Mouse (Mus musculus): ENCODE results near the gene Bcar1. TPM values are rescaled to one million over a fixed set of nuclear protein-coding genes. Genes with fewer than 3 reads are reported as not detected.
A peak's percentile ranks its signal among the peaks of the same experiment; 100 is the strongest.

Gene Bcar1
- polyA plus RNA-seq, 1 experiment from 2014 or later = 50.2 TPM

GRCm38 (mm10) chr8:111758817-111759216 is 15.2 kb upstream of the Bcar1 start:
- Histone ChIP-seq H3K27me3 (replicated peaks; ENCODE audit: control insufficient read depth, insufficient read depth, low read length) (no peaks in the 10 kb centered on the region), H3K4me1 (replicated peaks; ENCODE audit: control insufficient read depth, insufficient read depth, low read length) (no peaks in the 10 kb centered on the region), H3K9ac (ENCODE audit: low read length) (no peak overlapping the region), H3K4me2 (ENCODE audit: low read length) (no peak overlapping the region), H3K9me3 (ENCODE audit: control insufficient read depth, low read length) (no peaks in the 10 kb centered on the region), H3K36me3 (ENCODE audit: control insufficient read depth, insufficient read depth, low read length) (no peaks in the 10 kb centered on the region), H3K4me3 (ENCODE audit: low read depth, low read length) (no peak overlapping the region), H3K27ac (ENCODE audit: low read depth) (no peak overlapping the region)
- no peak for DNase-seq (ENCODE audit: low spot score)
- no peak for ATAC-seq (replicated peaks; ENCODE audit: low FRiP score, low TSS enrichment, low read depth)
- WGBS = 89% methylated on average over 5 of the region's 5 CpGs

GRCm38 (mm10) chr8:111757599-111757998 is 14.0 kb upstream of the Bcar1 start:
- WGBS = 91% methylated on average over 9 of the region's 9 CpGs
- DNase-seq (ENCODE audit: low spot score) (no peak), ATAC-seq (replicated peaks; ENCODE audit: low FRiP score, low TSS enrichment, low read depth) (no peak)
- H3K9ac ChIP-seq (ENCODE audit: low read length) = no peak overlapping the region
- no peak overlapping the region for H3K4me3 ChIP-seq (ENCODE audit: low read depth, low read length)
- no peak overlapping the region for H3K4me2 ChIP-seq (ENCODE audit: low read length)
- H3K36me3 ChIP-seq (ENCODE audit: control insufficient read depth, insufficient read depth, low read length) = no peaks in the 10 kb centered on the region
- no peak overlapping the region for H3K27ac ChIP-seq (ENCODE audit: low read depth)
- no peaks in the 10 kb centered on the region for H3K9me3 ChIP-seq (ENCODE audit: control insufficient read depth, low read length)
- no peaks in the 10 kb centered on the region for H3K4me1 ChIP-seq (replicated peaks; ENCODE audit: control insufficient read depth, insufficient read depth, low read length)
- no peaks in the 10 kb centered on the region for H3K27me3 ChIP-seq (replicated peaks; ENCODE audit: control insufficient read depth, insufficient read depth, low read length)

GRCm38 (mm10) chr8:111754736-111755135 is 11.1 kb upstream of the Bcar1 start:
- Histone ChIP-seq H3K36me3 (ENCODE audit: control insufficient read depth, insufficient read depth, low read length) (no peaks in the 10 kb centered on the region), H3K4me2 (ENCODE audit: low read length) (no peak overlapping the region), H3K4me1 (replicated peaks; ENCODE audit: control insufficient read depth, insufficient read depth, low read length) (no peaks in the 10 kb centered on the region), H3K4me3 (ENCODE audit: low read depth, low read length) (no peak overlapping the region), H3K9me3 (ENCODE audit: control insufficient read depth, low read length) (no peaks in the 10 kb centered on the region), H3K27ac (ENCODE audit: low read depth) (no peak overlapping the region), H3K27me3 (replicated peaks; ENCODE audit: control insufficient read depth, insufficient read depth, low read length) (no peaks in the 10 kb centered on the region), H3K9ac (ENCODE audit: low read length) (no peak overlapping the region)
- no peak for DNase-seq (ENCODE audit: low spot score)
- WGBS = 81% methylated on average over 6 of the region's 6 CpGs
- ATAC-seq (replicated peaks; ENCODE audit: low FRiP score, low TSS enrichment, low read depth) = no peak

- Histone ChIP-seq H3K27ac (ENCODE audit: low read depth) (no peak overlapping the region), H3K4me3 (ENCODE audit: low read depth, low read length) (no peak overlapping the region), H3K27me3 (replicated peaks; ENCODE audit: control insufficient read depth, insufficient read depth, low read length) (no peaks in the 10 kb centered on the region), H3K4me1 (replicated peaks; ENCODE audit: control insufficient read depth, insufficient read depth, low read length) (no peaks in the 10 kb centered on the region), H3K4me2 (ENCODE audit: low read length) (no peak overlapping the region), H3K9me3 (ENCODE audit: control insufficient read depth, low read length) (no peaks in the 10 kb centered on the region), H3K36me3 (ENCODE audit: control insufficient read depth, insufficient read depth, low read length) (no peaks in the 10 kb centered on the region), H3K9ac (ENCODE audit: low read length) (no peak overlapping the region)
- ATAC-seq (replicated peaks; ENCODE audit: low FRiP score, low TSS enrichment, low read depth) = no peak
- WGBS = 33% methylated on average over 2 of the region's 2 CpGs
- no peak for DNase-seq (ENCODE audit: low spot score)
Observed at GRCm38 (mm10) chr8:111754088-111754487, 10.5 kb upstream of the Bcar1 start.

GRCm38 (mm10) chr8:111748766-111749165 is 5.2 kb upstream of the Bcar1 start:
- Histone ChIP-seq H3K4me1 (replicated peaks; ENCODE audit: control insufficient read depth, insufficient read depth, low read length) (peaks cover 28% of the 10 kb centered on the region), H3K4me3 (ENCODE audit: low read depth, low read length) (no peak overlapping the region), H3K9ac (ENCODE audit: low read length) (no peak overlapping the region), H3K27me3 (replicated peaks; ENCODE audit: control insufficient read depth, insufficient read depth, low read length) (no peaks in the 10 kb centered on the region), H3K9me3 (ENCODE audit: control insufficient read depth, low read length) (no peaks in the 10 kb centered on the region), H3K36me3 (ENCODE audit: control insufficient read depth, insufficient read depth, low read length) (no peaks in the 10 kb centered on the region), H3K27ac (ENCODE audit: low read depth) (no peak overlapping the region), H3K4me2 (ENCODE audit: low read length) (no peak overlapping the region)
- DNase-seq (ENCODE audit: low spot score) (no peak), ATAC-seq (replicated peaks; ENCODE audit: low FRiP score, low TSS enrichment, low read depth) (no peak)
- 57% methylated on average over 6 of the region's 6 CpGs for WGBS

GRCm38 (mm10) chr8:111747866-111748649 is 4.4 kb upstream of the Bcar1 start:
- H3K27ac ChIP-seq (ENCODE audit: low read depth) = no peak overlapping the region
- no peaks in the 10 kb centered on the region for H3K36me3 ChIP-seq (ENCODE audit: control insufficient read depth, insufficient read depth, low read length)
- H3K9ac ChIP-seq (ENCODE audit: low read length) = no peak overlapping the region
- no peak for ATAC-seq (replicated peaks; ENCODE audit: low FRiP score, low TSS enrichment, low read depth)
- H3K27me3 ChIP-seq (replicated peaks; ENCODE audit: control insufficient read depth, insufficient read depth, low read length) = no peaks in the 10 kb centered on the region
- no peak overlapping the region for H3K4me3 ChIP-seq (ENCODE audit: low read depth, low read length)
- no peaks in the 10 kb centered on the region for H3K9me3 ChIP-seq (ENCODE audit: control insufficient read depth, low read length)
- no peak for DNase-seq (ENCODE audit: low spot score)
- H3K4me2 ChIP-seq (ENCODE audit: low read length) = no peak overlapping the region
- H3K4me1 ChIP-seq (replicated peaks; ENCODE audit: control insufficient read depth, insufficient read depth, low read length) = peaks cover 28% of the 10 kb centered on the region
- WGBS = 83% methylated on average over 8 of the region's 8 CpGs

GRCm38 (mm10) chr8:111746582-111747465 is 3.2 kb upstream of the Bcar1 start:
- Histone ChIP-seq H3K4me3 (ENCODE audit: low read depth, low read length) (no peak overlapping the region), H3K9ac (ENCODE audit: low read length) (no peak overlapping the region), H3K4me2 (ENCODE audit: low read length) (no peak overlapping the region), H3K36me3 (ENCODE audit: control insufficient read depth, insufficient read depth, low read length) (no peaks in the 10 kb centered on the region), H3K4me1 (replicated peaks; ENCODE audit: control insufficient read depth, insufficient read depth, low read length) (peaks cover 39% of the 10 kb centered on the region), H3K27ac (ENCODE audit: low read depth) (peak overlapping the region; percentile 90), H3K9me3 (ENCODE audit: control insufficient read depth, low read length) (no peaks in the 10 kb centered on the region), H3K27me3 (replicated peaks; ENCODE audit: control insufficient read depth, insufficient read depth, low read length) (no peaks in the 10 kb centered on the region)
- no peak for DNase-seq (ENCODE audit: low spot score)
- WGBS = 70% methylated on average over 13 of the region's 13 CpGs
- no peak for ATAC-seq (replicated peaks; ENCODE audit: low FRiP score, low TSS enrichment, low read depth)

GRCm38 (mm10) chr8:111745591-111746418 is 2.2 kb upstream of the Bcar1 start:
- Histone ChIP-seq H3K27me3 (replicated peaks; ENCODE audit: control insufficient read depth, insufficient read depth, low read length) (no peaks in the 10 kb centered on the region), H3K4me3 (ENCODE audit: low read depth, low read length) (peak overlapping the region; percentile 16), H3K9me3 (ENCODE audit: control insufficient read depth, low read length) (no peaks in the 10 kb centered on the region), H3K4me2 (ENCODE audit: low read length) (peak overlapping the region; percentile 51), H3K36me3 (ENCODE audit: control insufficient read depth, insufficient read depth, low read length) (no peaks in the 10 kb centered on the region), H3K27ac (ENCODE audit: low read depth) (peak overlapping the region; percentile 90), H3K9ac (ENCODE audit: low read length) (0 out of 2 replicates have a peak overlapping the region, but pooled peaks have one; percentile 7), H3K4me1 (replicated peaks; ENCODE audit: control insufficient read depth, insufficient read depth, low read length) (peaks cover 49% of the 10 kb centered on the region)
- DNase-seq (ENCODE audit: low spot score) (peak; percentile 84), ATAC-seq (replicated peaks; ENCODE audit: low FRiP score, low TSS enrichment, low read depth) (peak; percentile 47)
- WGBS = 3% methylated on average over 23 of the region's 23 CpGs
